Mouse (Mus musculus) cerebellum, adult 2 months (tissue): ENCODE measurements around the gene Hcst. TPM values are rescaled to one million over a fixed set of nuclear protein-coding genes. Genes with fewer than 3 reads are reported as not detected.
A peak's percentile ranks its signal among the peaks of the same experiment; 100 is the strongest.

Experiments
- DNase-seq, 2 experiments: peaks; one replicate each; pipeline ENCODE4 v3.0.0; 2021
- H3K27ac ChIP-seq: fragments of 200-500 bp; 2 replicates; pipeline ENCODE4 v1.5.1; 2012; ENCODE audit warnings: low read length, control low read depth, inconsistent platforms; ENCODE audit not compliant: insufficient read depth
- H3K27me3 ChIP-seq: fragments of 200-500 bp; 2 replicates; pipeline ENCODE4 v1.6.1; 2012; ENCODE audit warnings: inconsistent platforms, mild to moderate bottlenecking, low read length, moderate library complexity; ENCODE audit not compliant: control insufficient read depth, insufficient read depth
- H3K4me1 ChIP-seq: fragments of 200-500 bp; 2 replicates; pipeline ENCODE4 v1.6.1; 2011; ENCODE audit warnings: low read length; ENCODE audit not compliant: control insufficient read depth, insufficient read depth
- H3K4me3 ChIP-seq: fragments of 200-500 bp; replicated peaks from 2 replicates; pipeline ENCODE3; 2011; ENCODE audit warnings: mild to moderate bottlenecking, low read depth, low read length, control low read depth; ENCODE audit not compliant: insufficient read depth
- CTCF ChIP-seq: fragments of 200-500 bp; IDR thresholded peaks from 2 replicates; pipeline ENCODE4 v1.5.1; 2011; ENCODE audit warnings: low read depth, mild to moderate bottlenecking, control low read depth, low read length, moderate library complexity, borderline replicate concordance; ENCODE audit not compliant: insufficient read depth
- POLR2A ChIP-seq: fragments of 200-500 bp; IDR thresholded peaks from 2 replicates; pipeline ENCODE4 v1.6.1; 2011; ENCODE audit warnings: low read length, control low read depth, borderline replicate concordance; ENCODE audit not compliant: insufficient read depth
- WGBS: fragments of 180-500 bp; shearing (Covaris S2); methylation state at CpG from one replicate; pipeline ENCODE4 v1.1.7; 2018; 5-methylcytosine and 5-hydroxymethylcytosine counted together
- polyA plus RNA-seq: library from polyadenylated mRNA; depleted of rRNA; stranded (reverse); fragments of >200 nt; gene quantifications from 2 replicates; pipeline ENCODE4 v1.2.3, GENCODE M21; 2012

Gene Hcst
- polyA plus RNA-seq, 1 experiment = 0.34 TPM

DNA sequence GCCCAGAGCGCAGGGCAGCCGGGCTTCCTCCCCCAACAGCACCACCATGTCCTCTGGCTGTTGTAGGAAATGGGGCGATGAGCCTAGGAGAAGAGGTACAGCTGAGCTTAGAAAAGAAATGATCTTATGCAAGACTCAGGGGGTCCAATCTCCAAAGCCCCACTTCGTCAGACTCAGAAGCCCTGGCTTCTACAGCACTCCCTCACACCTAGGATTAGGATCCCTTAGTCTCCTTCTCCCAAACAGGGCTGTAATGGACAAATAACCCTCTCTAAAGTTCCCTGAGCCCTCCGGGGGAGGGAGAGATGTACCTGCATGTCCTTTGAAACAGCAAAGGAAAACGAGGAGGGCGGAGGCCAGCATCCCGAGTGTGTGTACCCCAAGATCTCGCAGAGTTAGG, 36.8 kb upstream of the Hcst start:
- no peak overlapping the region for H3K4me3 ChIP-seq
- WGBS = 2% methylated on average over 9 of the region's 9 CpGs
- no peak overlapping the region for H3K27ac ChIP-seq
- TF ChIP-seq POLR2A (no peak), CTCF (no peak)
- DNase-seq = no peak
- peaks cover 4% of the 10 kb centered on the region for H3K4me1 ChIP-seq
- H3K27me3 ChIP-seq = peaks cover 2% of the 10 kb centered on the region; the same call in 1 of the 2 replicates

DNA sequence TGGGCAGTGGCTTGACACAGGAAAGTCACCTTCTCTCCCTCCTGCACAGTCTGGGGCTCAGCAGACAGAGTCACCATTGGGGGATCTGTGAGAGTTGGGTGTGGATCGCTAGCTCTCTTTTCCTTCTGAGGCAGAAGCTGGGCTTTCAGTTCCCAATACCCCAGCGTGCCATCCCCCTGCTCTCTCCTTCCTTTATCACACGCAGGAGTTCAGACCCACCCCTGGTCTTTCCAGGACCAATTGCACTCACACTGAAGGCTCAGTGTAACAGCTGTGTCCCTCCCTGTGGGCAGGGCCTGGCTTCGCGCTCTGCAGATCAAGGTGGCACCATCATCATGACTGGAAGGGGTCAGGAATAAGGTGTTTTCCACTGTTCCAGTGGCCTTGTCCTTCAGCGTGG, 34.6 kb upstream of the Hcst start:
- Histone ChIP-seq H3K4me3 (no peak overlapping the region), H3K4me1 (peaks cover 4% of the 10 kb centered on the region), H3K27ac (no peak overlapping the region), H3K27me3 (peaks cover 2% of the 10 kb centered on the region; the same call in 1 of the 2 replicates)
- TF ChIP-seq CTCF (no peak), POLR2A (no peak)
- DNase-seq = no peak
- 28% methylated on average over 6 of the region's 6 CpGs for WGBS

DNA sequence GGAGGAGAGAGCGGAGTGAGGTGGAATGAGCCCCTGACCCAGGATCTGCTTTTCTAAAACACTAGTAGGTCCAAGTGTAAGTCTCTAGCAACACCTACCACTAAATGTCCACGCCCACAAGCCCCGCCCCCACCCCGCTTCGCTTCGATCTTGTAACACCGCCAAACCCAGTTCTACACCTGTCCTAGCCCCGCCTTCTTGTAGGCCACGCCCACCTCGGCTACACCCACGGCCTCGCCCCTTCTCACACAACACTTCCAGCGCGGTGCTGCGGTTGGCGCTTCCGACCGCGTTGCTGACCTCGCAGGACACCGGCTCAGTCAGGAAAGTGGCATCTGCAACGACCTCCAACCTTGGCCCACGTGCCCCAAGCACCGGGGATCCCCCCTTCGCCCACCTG, 34.1 kb upstream of the Hcst start:
- H3K4me1 ChIP-seq = peaks cover 4% of the 10 kb centered on the region
- H3K4me3 ChIP-seq = no peak overlapping the region
- DNase-seq = no peak
- no peak overlapping the region for H3K27ac ChIP-seq
- WGBS = 4% methylated on average over 25 of the region's 25 CpGs
- no peak for TF ChIP-seq POLR2A
- TF ChIP-seq CTCF = no peak
- peaks cover 2% of the 10 kb centered on the region; the same call in 1 of the 2 replicates for H3K27me3 ChIP-seq

DNA sequence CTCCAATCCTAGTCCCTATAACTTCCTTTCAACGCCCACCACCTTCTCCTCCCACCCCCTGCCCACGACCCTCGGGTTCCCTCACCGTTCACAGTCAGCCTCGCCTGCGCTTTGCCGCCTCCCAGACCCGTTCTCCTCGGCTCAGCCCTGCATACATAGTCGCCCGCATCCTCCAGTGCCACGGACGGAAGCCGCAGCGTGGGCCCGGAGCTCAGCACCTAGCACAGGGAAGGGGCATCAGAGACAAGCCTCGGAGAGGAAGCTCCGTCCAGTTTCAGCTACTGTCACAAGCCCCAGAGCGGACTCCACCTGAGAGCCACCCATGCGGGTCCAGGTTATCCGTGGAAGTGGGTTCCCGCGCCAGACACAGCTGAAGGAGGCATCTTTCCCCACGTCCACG, 33.7 kb upstream of the Hcst start:
- TF ChIP-seq POLR2A (no peak), CTCF (no peak)
- no peak overlapping the region for H3K4me3 ChIP-seq

DNA sequence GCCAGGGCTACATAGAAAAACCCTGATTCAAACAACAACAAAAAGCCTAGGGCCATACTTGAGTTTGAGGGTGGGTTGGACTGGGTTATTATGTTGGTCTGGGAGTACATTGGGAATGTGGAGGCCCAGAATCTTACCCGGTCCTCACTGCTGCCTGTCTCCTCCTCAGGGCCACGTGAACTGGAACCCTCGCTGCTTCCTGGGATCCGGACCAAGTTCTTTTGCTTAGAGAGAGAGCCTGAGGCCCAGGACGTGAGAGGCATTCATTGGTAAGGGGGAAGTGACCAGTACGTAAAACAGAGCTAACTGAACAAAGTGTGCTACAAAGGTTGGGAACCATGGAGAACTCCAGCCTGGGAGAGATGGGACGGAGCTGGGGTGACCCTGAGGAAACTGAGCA, 30.6 kb upstream of the Hcst start:
- 65% methylated on average over 7 of the region's 7 CpGs for WGBS
- peaks cover 4% of the 10 kb centered on the region; the same call in 1 of the 2 replicates for H3K4me1 ChIP-seq
- no peak overlapping the region for H3K27ac ChIP-seq
- peaks cover 2% of the 10 kb centered on the region; the same call in 1 of the 2 replicates for H3K27me3 ChIP-seq
- TF ChIP-seq POLR2A (no peak), CTCF (no peak)
- peak in 1 of 2 experiments; percentile 41 for DNase-seq
- no peak overlapping the region for H3K4me3 ChIP-seq

More for the DNA sequence above, 33.7 kb upstream of the Hcst start:
- Histone ChIP-seq H3K4me1 (peaks cover 4% of the 10 kb centered on the region), H3K27me3 (peaks cover 2% of the 10 kb centered on the region; the same call in 1 of the 2 replicates), H3K27ac (no peak overlapping the region)
- WGBS = 25% methylated on average over 25 of the region's 25 CpGs
- DNase-seq = no peak

DNA sequence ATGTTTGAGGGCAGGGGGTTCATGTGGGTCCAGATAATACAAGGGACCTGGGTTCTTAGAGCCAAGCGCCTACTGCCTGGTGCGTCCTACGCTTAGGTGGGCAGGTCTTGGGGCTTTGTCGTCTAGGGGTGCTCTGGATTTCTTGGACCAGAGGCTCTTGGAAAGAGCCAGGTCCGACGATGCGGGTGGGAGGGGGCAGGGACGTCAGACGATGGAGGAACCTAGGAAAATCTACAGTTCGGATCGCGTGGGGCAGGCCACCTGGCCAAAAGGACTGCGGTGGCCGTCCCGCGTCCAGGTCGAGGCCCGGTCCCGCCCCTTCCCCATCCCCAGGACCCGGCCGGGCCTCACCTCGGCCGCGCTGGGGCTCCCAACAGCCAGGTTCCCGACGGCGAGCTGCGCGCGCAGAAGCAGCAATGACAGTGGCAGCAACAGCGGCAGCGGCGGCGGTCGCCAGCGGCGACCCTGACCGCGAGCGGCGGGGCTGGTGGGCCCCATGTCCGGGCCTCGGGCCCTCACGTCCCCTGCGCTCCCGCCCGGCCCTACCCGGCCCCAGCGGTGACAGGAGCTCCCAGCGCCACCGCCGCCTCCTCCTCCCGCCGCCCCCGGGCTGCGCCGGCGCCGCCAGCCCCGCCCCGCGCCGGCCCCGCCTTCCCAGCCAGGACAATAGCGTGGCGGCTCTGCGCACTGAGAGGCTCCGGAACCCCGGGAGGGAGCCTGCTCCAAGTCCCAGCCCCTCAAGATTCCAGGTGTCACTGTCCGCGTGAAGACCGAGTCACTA, 25.5 kb upstream of the Hcst start, which contains the start of gene Aplp1:
Aplp1 (minus strand) TSS at position 565 of the 781 bp plus-strand sequence.
- peak within 1 kb of the TSS; percentile 65 for H3K27ac ChIP-seq
- under 1% methylated on average over 72 of the region's 72 CpGs for WGBS
- no peaks in the 10 kb centered on the region for H3K27me3 ChIP-seq
- DNase-seq = peak; percentile 83 to 85
- TF ChIP-seq CTCF = no peak
- TF ChIP-seq POLR2A = 0 out of 2 replicates have a peak, but pooled peaks have one; percentile 15
- peak within 1 kb of the TSS; percentile 68 for H3K4me3 ChIP-seq
- H3K4me1 ChIP-seq = 0 out of 2 replicates have a peak, but pooled peaks cover 3% of the 10 kb centered on the region

DNA sequence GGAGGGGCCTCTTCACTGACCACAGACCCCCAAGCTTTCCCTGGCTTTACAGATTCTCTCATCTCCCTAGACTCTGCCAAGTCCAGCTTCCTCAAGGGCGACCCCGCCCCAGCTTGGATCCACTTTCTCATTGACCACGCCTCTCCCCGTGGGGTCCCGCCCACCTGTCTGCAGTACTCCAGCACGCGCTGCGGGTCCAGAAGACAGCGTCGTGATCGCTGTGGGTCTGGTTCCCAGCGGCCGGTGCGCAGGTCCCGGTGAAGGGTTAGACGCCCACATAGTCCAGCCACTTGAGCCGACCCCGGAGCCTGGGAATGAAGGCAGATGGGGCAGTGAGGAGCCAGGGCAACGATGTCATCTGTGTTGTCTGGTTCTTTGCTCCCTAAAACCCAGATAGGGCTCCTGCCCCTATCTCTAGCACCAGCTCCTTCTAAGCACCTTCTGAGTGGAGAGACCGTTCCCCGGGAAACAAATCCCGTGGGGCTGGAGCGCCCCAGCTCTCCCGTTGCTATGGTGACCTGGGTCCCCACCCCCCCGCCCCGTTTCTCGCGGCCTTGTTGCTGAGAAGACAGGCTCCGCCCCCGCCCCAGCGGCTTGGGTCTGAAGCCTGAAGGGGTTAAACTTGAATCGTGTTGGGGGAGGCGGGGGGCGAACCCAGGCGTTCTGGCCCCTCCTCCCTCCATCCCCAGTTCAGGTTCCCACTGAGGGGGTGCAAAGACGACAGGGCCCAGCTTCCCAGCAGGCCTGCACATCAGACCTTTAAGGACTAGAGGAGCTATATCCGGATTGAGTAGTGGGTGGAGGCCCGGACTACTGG, 24.7 kb upstream of the Hcst start:
- 1% methylated on average over 38 of the region's 38 CpGs for WGBS
- TF ChIP-seq POLR2A (no peak), CTCF (no peak)
- no peaks in the 10 kb centered on the region for H3K27me3 ChIP-seq
- H3K27ac ChIP-seq = peak overlapping the region; percentile 65; the same call in 1 of the 2 replicates
- DNase-seq = peak in 1 of 2 experiments; percentile 48
- peak overlapping the region; percentile 68 for H3K4me3 ChIP-seq
- 0 out of 2 replicates have a peak, but pooled peaks cover 3% of the 10 kb centered on the region for H3K4me1 ChIP-seq

DNA sequence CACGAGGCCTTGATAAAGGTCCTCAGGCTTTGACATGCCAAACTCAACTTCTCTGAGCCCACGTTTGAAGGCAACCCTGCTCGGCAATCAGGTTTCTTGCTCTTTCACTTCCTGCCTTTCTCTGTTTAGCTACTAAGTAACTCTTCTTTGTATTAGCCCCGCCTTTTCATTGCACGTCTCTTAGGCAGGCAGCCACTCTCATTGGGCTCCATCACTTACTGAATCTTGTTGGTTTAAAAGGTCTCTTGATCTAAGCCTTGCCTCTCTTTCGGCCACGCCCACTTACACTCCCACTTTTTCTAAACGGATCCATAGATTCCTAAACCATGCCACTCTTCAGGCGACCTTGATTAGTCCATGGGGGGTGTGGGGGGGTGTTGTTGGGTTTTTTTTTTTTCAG, 24.0 kb upstream of the Hcst start:
- H3K4me1 ChIP-seq = 0 out of 2 replicates have a peak, but pooled peaks cover 3% of the 10 kb centered on the region
- TF ChIP-seq POLR2A (no peak), CTCF (no peak)
- no peak for DNase-seq
- 37% methylated on average over 9 of the region's 9 CpGs for WGBS
- H3K27me3 ChIP-seq = no peaks in the 10 kb centered on the region
- no peak overlapping the region for H3K27ac ChIP-seq
- H3K4me3 ChIP-seq = no peak overlapping the region
